Mouse (Mus musculus): ENCODE results near the gene Stat6.
A peak's percentile ranks its signal among the peaks of the same experiment; 100 is the strongest.
"Not testable (repeated sequence)": the region's sequence is repeated elsewhere in the genome, so short reads cannot be mapped to it uniquely, and the experiment has no call there.

Gene Stat6

DNA sequence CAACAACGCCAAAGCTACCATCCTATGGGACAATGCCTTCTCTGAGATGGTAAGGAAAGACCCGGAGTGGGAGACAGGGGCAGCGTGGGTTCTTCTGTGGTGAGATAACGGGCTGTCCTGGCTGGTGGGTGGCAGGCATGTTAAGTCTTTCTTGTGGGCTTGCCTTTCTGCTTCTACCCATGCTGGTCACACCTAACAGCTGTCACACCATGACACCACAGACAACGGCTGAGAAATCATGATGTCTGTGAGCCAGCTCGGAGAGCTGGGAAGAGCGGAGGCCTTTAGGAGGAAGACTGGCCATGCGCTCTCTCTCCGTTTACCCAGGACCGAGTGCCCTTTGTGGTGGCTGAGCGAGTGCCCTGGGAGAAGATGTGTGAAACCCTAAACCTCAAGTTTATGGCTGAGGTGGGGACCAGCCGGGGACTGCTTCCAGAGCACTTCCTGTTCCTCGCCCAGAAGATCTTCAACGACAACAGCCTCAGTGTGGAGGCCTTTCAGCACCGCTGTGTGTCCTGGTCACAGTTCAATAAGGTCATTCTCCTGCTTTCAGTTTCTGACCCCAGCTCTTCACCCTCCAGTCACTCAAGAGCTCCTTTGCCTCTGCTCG, 12.3 kb downstream of the Stat6 start:
- no peak for DNase-seq

DNA sequence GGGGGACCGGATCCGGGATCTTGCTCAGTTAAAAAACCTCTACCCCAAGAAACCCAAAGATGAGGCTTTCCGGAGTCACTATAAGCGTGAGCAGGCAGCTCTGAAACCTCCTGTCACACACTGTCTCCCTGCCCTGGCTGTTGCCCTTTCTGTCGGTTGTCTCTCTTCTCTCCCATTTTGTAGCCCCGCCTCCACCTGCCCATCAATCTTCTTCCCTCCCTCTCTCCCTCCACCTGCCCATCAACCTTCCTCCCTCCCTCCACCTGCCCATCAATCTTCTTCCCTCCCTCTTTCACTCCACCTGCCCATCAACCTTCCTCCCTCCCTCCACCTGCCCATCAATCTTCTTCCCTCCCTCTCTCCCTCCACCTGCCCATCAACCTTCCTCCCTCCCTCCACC, 14.8 kb downstream of the Stat6 start:
- DNase-seq: not testable (repeated sequence)

DNA sequence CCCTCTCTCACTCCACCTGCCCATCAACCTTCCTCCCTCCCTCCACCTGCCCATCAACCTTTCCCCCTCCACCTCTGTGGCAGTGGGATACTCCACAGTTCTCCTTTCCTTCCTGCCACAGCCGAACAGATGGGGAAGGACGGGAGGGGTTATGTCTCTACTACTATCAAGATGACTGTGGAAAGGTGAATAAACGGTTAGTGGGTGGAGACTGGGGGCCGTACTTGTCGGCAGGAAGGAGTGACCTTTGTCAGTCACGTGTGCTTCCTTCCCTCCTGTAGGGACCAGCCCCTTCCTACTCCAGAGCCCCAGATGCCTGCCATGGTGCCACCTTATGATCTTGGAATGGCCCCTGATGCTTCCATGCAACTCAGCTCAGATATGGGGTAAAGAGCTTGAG, 15.3 kb downstream of the Stat6 start:
- DNase-seq: no peak

DNA sequence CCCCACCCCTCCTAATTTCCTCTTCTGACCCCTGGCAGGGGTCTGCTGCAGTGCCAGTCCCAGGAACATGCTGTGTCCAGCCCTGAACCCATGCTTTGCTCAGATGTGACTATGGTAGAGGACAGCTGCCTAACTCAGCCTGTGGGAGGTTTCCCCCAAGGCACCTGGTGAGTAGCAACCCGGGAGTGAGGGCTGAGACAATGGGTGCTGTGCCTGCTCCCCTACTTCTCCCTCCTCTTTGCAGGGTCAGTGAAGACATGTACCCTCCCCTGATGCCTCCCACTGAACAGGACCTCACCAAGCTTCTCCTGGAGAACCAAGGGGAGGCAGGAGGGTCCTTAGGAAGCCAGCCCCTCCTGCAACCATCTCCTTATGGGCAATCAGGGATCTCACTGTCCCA, 16.8 kb downstream of the Stat6 start:
- no peak for DNase-seq

DNA sequence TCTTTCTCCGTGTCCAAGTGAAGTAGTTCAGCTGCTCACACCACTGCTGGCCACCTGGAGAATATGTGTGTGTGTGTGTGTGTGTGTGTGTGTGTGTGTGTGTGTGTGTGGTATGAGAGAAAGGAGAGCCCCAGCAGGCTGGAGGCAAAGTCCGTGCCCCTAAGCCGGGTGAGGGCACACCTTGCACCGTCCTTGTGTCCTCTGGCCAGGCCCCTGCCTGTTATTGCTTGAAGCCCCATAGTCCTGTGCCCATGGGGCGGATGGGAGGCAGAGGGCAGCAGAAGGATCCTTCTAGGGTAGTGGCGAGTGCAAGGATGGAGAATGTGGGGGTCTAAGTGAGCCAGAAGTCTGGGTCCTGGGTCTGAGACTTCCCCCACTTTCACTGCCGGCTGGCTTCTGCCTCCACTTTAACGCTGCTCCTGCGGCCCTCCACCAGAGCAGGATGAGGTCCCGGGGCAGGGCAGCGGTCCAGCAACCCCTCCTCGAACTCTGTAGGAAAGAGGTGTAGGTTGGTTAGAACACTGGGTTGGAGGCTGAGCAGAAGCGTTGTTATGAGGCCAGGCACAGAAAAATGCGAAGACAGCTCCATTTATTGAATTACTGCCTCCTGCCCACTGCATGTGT, 18.6 kb downstream of the Stat6 start:
- peak; percentile 52 for DNase-seq

DNA sequence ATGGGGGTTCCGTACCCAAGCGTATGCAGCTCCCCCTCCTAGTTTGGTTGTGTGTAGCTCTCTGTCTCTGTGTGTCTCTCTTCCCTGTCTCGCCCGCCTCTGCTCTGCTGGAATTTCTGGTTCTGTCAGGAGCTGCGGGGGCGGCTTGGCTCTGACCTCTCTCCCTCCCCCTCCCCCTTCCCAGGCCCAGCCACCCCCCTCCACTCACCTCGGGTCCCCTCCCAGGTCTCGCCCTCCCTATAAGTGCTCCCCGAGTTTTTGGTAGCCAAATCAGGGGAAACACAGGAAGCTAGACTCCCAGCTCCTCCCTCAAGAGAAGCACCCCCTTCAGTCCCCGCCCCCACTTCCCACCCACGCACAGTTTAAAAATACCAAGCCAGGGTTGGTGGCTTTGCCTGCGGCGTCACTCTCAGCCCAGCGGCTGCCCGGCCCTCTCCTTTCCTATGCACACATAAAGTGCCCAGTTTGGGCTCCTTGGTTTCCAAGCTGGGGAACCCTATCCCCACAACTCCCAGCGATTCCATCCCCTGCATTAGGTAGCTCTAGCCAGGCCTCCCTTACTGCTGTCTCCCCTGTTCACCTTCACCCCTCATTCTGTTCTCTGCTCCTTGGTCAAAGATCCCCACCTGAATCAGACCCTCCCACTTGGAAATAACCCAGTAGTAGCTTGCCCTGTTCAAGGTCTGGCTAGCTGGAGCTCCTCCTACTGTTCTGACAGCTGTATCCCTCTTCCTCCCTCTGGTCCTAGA, 19.3 kb downstream of the Stat6 start:
- DNase-seq: peak; percentile 64

DNA sequence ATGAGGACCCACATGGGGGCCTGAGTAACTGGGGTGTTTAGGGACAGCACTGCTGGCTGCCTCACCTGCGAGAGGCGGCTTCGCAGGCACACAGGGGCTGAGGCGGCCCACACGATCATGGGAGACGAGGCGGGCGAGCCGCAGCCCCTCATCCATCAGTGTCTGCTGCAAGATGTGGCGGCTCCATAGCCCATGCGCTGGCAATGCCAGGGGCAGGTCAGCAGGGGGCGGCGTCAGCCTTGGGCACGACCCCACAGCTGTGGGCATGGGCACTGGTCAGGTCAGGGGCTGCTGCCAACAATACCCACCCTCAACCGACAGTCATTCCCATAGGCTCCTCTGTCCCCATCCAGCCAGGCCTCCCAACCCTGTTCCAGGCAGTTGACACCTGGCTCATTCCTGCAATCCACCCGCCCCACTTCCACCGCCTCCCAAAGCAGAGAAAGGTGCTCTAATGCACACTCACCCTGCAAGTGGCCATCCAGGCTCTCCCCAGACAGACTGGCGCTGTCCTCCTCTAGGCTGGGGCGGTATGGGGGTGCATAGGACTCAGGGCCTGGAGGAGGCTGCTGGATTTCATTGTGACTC, 20.0 kb downstream of the Stat6 start:
- DNase-seq: peak; percentile 58

DNA sequence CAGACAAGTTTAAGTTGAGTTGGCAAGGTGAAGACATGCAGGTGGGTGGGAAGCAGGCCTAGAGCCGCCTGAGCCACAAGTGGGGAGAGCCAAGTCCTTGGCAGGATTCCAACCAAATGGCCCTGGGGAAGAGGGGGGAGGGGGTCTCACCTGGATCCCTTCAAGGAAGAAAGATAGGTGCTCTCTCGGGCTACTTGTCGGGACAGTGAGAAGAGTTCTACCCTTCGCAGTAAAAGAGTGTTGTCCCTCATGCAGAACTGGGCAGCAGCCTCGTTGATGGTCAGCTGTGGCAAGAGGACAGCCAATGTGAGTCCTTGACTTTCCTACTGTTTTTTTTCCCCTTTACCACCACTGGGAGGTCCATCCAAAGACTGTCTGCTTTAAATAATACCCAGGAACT, 20.8 kb downstream of the Stat6 start:
- DNase-seq: no peak

DNA sequence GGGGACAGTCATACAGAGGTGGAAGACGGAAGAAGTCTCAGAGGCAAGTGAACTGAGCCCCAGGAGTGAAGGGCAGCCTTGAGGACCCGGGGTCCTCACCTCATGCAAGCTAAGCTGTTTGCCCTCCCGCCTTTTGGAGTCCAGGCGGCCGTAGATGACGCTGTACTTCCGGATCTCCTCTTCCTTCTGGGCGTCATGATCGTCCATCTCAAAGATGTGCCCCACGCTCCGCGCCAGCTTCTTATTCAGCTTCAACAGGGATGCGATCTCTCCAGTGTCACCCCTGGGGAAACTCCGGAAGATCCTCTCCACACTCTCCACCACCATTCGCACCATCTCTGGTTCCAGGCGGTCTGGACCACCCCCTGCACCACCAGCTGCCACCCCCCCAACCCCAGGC, 21.4 kb downstream of the Stat6 start:
- no peak for DNase-seq

DNA sequence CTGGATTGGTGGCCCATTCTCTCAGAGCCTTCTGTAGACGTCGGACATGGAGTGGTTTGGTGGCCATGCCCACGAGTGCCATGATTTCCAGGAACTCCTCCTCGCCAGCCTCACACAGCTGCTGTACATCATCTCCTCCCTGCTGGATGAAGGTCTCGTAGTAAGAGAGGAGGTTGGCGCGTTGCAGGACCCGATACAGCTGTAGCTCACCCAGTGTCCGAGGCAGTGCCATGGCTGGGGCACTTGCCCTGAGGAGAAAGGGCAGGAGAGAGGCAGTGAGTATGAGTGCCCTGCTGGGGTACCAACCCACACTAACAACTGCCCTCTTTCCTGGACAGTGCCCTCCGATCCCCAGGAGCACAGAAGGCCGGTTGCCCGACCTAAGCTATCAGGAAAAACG, 22.1 kb downstream of the Stat6 start:
- DNase-seq: no peak

DNA sequence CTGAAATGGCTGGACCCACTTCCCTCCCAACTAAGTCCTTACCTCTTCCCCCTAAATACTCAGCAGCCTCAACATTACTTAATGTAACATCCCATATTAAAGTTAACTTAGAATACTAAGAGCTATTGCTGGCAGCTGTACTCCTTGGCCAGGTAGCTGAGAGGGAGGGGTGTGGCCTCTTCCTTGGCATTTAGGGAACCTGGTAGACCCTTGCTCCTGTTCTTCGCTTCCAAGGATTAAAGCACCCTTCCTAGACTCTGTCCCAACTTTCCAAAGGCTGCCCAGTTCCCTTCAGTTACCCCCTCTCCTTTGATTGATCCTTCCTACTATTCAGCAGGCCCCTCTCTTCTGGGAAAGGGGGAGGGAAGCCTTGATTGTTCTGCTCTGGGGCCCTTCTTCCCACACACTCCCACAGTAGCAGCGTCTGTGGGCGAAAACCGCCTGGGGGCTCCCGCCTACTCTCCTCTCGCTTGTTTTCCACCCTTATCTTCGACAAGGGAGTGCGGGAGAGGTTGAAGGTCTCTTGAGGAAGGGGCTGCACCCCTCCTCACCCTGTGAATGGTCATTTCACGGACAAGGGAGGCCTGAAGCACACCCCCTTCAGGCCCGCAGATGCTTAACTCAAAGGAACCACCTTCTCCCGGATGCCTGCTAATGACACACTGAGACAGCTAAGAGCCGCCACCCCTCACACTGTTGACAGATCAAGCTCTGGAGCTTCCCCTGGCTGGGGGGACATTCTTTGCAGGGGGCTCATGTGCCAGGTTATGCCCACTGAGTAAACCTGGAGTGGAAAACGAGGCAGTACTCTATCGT, 22.8 kb downstream of the Stat6 start:
- no peak for DNase-seq

DNA sequence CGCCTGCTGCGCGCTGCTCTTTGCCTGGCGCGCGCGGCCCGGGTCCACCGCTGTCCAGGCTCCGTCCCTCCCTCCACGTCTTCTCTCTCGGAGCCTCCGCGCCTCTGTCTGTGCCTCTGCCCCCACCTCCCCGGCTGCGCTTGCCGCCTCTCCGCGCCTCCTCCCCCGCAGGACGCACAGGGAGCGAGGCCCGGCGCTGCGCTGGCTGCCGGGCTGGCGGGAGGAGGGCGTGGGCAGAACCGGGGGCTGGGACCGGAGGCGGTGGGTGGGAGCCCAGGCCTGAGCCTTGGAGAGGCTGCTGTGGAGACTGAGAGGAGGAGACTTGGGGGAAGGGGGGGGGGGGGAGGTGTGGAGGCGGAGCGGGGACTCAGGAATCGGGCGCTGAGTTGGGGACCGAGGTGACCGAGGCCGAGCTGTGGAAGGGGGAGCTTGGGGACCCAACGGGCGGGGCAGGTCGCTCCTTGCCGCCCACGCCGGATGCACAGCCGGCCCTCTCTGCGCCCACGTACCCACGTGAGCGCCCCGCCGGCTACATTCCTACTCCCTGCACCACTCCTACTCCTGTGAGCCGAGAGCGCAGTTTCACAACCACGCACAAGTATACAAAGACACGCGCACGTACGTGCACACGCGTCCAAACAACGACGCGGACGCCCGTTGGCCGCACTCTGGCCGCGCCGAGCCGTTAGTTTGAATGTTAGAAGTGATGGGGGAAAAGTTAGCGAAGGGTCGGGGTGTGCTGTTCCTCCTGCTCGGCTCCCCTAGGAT, 23.9 kb downstream of the Stat6 start, which contains the start of gene Nemp1:
Nemp1 (plus strand) TSS at position 401 of the 768 bp plus-strand sequence.
- peak; percentile 80 for DNase-seq

DNA sequence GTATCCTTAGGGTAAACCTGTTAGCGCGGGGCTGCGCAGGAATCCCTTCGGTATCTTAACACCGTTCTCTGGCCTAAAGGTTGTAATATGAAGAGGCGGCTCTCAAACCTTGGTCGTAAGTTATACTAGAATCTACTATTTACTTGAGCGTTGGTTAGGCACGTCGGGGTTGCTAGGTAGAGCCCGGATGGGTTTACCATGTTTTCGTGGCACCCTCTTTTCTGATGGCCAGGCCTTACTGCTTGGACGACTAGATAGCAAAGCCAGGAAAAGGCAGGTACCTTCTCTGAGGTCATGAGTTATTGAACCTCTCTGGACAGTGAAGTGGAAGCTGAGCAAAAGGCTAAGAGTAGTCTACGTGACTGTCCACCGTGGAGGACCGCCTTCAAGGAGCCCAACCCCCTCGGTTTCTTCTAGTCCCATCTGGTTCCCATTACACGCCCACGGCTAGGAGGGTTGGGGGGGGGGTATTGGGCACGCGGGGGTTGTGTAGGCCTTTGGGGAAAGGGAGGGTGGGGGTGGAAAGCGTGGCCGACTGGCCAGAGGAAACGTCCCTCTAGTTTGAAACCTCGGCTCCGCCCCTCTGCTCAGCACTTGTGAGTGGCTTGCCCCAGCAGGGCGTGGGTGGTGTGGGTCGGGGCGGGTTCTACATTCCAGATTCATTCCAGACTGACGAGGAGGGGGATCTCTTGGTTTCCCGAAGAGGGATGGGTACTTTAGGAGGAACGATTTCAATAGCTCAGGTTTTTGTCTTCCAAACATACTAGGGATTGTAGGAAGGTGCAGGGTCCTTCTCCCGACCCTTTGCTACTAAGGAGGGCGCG, 24.7 kb downstream of the Stat6 start:
- DNase-seq: peak; percentile 69

DNA sequence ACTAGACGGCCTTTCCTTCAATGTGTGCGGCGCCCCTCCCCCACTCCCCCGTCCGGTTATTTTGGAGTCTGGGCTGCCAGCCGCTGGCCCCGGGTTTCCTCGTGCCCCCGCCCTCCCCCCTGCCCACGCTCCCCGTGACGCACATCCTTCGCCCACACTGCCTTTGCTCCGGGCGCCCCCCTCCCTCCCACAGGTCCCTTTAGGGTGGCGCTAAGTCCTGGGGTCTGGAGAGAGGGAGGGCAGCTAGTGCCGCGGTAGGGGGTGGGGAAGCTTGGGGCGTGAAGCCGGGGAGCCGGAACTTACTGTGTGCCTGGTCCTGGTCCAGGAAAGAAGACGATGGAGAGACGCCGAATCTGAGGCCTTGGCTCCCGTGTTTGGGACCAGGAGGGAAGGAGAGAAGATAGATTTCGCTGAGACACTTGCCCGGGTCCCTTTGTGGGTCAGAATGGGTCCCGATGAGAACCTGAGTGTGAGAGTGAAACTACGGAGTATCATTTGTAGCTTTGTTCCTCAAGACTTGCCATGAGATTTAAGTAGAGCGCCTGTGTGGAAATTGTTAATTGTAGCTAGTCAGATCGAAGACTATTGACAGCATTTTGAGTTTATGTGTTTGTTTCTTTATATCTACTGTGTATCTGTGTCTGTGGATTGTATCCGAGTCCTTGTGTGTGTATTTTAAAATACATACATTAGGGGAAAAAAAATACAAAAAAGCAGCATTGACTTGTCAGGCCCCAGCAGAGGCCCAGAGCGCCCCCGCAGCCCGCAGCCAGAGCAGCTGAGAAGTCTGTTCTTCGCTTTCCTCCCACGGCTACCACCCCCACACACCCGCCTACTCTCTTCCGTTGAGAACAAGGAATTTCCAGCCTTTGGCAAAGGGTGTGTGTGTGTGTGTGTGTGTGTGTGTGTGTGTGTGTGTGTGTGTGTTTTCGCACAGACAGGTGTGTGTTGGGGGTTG, 25.6 kb downstream of the Stat6 start, which contains the start of gene Nab2:
Nab2 (minus strand) TSS at position 476 of the 958 bp plus-strand sequence.
- peak; percentile 67 for DNase-seq

DNA sequence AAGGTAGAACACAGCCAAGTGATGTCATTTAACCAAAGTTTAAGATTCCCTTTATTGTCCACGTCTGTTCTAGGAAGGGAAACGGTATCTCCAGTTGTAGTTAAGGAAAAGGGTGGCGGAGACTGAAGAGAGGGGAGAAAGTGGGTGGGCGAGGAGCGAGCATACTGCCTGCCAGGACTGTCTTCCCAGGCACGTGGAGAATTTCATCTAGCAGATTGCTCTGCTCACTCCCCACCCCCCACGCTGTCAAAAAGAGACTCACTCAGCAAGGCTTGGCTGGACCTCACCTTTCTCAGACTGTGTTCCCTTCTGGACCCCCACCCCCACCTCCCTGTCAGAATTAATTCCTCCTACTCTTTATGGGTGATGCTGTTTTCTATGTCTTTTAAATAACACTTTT, 26.4 kb downstream of the Stat6 start:
- no peak for DNase-seq

DNA sequence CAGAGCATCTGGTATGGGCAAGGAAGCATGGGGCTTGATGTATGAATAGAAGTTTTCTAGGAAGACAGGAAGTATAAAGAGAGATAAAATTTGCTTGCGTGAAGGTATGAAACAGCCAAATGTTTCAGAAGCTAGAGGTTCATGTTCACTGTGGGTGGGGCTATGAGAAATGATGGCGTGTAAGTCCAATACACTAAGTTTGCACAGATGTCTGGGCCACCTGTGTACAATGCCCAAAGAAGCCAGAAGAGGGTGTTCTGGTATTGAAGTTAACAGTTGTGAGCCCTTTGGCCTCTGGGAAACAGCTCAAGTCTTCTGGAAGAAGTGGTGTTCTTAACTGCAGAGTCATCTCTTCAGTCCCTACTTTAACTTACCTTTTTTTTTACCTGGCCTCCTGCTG, 27.4 kb downstream of the Stat6 start:
- DNase-seq: no peak

DNA sequence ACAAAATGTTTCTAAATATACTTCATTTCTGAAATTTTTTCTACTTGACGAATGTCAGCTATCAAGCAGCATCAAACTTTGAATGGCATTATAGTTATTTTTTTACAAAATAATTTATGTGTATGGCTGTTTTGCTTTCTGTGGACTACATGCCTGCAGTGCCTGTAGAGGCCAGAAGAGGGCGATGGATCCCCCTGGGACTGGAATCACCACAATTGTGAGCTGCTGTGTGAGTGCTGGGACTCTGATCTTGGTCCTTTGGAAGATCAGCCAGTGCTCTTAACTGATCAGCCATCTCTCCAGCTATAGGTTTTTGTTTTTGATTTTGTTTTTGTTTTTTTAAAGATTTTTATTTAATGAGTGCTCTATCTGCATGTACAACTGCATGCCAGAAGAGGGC, 28.5 kb downstream of the Stat6 start:
- no peak for DNase-seq

DNA sequence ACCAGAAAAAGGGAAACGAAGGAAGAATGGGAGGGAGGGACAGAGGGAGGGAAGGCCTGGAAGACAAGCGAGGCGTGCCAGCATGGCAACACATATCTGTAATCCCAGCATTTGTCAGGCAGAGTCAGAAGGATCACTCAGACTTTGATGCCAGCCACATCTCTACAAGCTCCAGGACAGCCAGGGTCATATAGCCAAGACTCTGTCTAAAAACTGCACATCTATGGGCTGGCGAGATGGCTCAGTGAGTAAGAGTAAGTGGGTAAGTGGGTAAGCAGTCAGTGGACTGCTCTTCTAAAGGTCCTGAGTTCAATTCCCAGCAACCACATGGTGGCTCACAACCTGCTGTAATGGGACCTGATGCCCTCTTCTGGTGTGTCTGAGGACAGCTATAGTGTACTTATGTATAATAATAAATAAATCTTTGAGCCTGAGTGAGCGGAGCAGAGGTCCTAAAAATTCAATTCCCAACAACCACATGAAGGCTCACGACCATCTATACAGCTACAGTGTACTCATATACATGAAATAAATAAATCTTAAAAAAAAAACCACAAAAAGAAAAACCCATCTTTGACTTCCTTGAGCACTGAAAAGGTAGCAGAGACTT, 31.4 kb downstream of the Stat6 start:
- DNase-seq: no peak

DNA sequence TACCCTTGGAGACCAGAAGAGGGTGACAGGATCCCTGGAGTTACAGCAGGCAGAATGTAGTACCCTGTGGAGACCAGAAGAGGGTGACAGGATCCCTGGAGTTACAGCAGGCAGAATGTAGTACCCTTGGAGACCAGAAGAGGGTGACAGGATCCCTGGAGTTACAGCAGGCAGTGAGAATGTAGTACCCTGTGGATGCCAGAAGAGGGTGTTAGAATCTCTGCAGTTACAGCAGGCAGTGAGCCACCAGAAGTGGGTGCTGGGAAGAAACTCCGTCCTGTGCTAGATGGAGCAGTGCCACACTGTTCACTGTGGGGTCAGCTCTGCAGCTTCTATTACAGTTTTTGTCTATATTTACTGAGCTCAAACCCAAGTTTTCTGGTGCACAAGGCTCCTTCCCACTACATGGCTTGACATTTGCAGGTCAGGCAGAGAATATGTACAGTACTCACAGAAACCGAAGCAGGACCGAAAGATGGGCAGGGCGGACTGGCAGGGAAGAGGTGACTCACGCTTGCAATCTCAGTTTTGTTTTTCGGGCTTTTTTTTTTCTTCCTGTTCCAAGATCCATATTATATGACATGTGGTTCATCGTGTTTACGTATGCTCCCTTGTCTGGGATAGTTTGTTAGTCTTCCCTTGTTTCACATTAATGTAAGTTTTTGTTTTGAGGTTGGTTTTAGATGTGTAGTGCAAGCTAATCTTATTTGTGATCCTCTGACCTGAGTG, 32.2 kb downstream of the Stat6 start:
- peak; percentile 92 for DNase-seq

Data from cerebellum, adult 8-10 months (tissue).